Mouse (Mus musculus): ENCODE results near the gene Ncam1. TPM values are rescaled to one million over a fixed set of nuclear protein-coding genes. Genes with fewer than 3 reads are reported as not detected.

Ncam1 gene
- polyA plus RNA-seq, 1 experiment from 2014 or later = 29.8 TPM

DNA sequence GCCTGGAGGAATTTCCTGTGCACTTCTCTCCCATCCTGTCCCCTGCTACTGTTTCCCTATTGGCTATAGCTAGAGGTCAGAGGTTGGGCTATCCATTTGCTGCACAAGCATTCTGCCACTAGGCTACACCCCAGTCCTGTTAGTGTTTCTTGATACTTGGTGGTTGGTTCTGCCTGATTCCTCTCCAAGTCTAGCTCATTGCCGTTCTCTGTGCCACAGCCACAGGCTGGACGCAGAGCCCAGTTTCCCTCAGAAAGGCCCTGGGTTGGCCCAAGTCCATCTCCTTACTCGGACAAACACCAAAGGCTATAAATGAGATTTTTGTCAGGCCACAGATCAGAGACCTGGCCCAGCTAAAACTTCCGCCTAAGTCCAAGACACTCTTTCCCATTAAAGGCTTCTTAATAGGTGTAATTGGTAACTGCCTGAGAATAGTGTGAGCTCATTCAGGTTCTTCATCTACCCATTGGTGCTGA lies 140.3 kb downstream of the Ncam1 start:
- Histone ChIP-seq H3K27ac (no peak overlapping the region), H3K27me3 (ENCODE audit: insufficient read depth, poor library complexity, severe bottlenecking) (no peaks in the 10 kb centered on the region), H3K4me1 (no peaks in the 10 kb centered on the region), H3K9me3 (no peaks in the 10 kb centered on the region), H3K36me3 (no peaks in the 10 kb centered on the region), H3K4me3 (no peak overlapping the region)
- WGBS = 88% methylated on average over 4 of the region's 4 CpGs
- DNase-seq (ENCODE audit: low spot score) = no peak

DNA sequence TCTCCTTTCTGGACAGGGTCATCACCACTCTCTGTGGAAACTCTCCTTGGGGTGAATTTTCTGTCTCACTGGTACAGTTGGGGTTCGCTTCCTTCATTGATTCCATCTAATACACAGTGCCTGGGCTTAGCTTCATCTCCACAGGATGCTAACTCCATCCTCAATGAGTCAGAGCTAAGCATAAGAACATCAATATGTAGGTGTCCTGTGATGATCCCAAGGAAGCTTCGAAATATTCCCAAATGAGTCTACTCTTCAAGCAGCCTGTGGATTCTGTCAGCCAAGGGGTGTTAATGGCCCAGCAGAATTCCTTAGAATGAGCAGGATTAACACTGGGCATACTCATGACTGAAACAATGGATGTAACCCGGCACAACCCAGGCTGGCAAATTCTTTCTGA lies 144.3 kb downstream of the Ncam1 start:
- H3K4me1 ChIP-seq = no peaks in the 10 kb centered on the region
- H3K9me3 ChIP-seq = no peaks in the 10 kb centered on the region
- no peak overlapping the region for H3K27ac ChIP-seq
- H3K36me3 ChIP-seq = no peaks in the 10 kb centered on the region
- H3K4me3 ChIP-seq = no peak overlapping the region
- DNase-seq (ENCODE audit: low spot score) = no peak
- H3K27me3 ChIP-seq (ENCODE audit: insufficient read depth, poor library complexity, severe bottlenecking) = no peaks in the 10 kb centered on the region
- 86% methylated on average over 3 of the region's 3 CpGs for WGBS

DNA sequence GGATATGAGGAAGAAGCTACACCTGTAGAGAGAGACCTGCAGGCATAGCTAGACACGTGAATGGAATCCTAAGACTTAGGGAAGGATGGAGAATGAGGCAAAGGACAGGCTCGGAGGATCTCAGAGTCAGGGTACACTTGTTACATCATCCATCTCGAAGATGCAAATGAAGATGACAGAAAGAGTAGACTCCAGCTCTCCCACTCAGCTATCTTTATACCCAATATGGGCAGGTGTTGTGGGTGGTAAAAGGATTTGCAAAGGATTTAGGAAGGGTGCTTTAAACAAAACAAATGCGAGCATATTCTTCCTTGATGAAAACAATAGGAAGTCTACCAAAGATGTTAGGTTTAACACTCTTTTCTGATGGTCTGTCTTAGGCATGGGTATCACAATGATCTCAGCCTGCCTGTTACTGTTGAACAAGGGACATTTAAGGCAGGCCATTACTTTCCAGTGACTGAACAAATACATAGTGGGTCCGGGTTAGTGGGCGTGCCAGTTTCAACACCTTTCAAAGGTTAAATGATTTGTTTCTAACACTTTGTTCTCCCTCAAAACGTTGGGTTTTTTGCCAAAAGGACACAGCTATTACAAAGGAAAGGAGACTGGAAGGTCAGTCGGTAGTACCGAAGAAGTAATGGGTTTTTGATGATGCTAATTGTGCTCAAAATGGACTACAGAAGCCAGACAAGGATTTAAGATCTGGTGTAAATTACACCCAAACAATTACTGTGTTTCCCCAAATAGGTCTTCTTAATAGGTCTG lies 145.1 kb downstream of the Ncam1 start:
- Histone ChIP-seq H3K9me3 (no peaks in the 10 kb centered on the region), H3K27me3 (ENCODE audit: insufficient read depth, poor library complexity, severe bottlenecking) (no peaks in the 10 kb centered on the region), H3K4me1 (no peaks in the 10 kb centered on the region), H3K36me3 (no peaks in the 10 kb centered on the region), H3K4me3 (no peak overlapping the region), H3K27ac (no peak overlapping the region)
- WGBS = 80% methylated on average over 9 of the region's 9 CpGs
- DNase-seq (ENCODE audit: low spot score) = no peak

DNA sequence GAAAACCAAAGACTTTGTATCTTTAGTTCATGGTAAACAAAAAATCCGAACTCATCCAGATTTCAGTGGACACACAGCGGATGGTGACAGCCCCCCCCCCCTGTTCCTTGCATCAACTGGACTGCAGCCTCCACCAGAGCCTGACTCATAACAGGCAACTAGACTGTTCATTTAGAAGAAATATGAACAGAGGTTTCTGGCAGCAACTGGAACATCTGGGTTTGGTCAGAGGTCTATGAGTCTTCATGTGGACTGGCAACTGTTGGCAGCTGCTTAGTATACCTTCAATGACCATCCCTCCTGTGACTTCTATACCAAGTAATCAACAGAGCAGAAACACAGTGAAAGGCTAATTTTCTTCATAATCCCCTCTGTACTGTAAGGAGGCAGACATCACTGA lies 154.4 kb downstream of the Ncam1 start:
- Histone ChIP-seq H3K36me3 (no peaks in the 10 kb centered on the region), H3K4me3 (no peak overlapping the region), H3K27me3 (ENCODE audit: insufficient read depth, poor library complexity, severe bottlenecking) (no peaks in the 10 kb centered on the region), H3K9me3 (0 out of 2 replicates have a peak, but pooled peaks cover 8% of the 10 kb centered on the region), H3K4me1 (no peaks in the 10 kb centered on the region), H3K27ac (no peak overlapping the region)
- DNase-seq (ENCODE audit: low spot score) = no peak
- 88% methylated on average over 2 of the region's 2 CpGs for WGBS

DNA sequence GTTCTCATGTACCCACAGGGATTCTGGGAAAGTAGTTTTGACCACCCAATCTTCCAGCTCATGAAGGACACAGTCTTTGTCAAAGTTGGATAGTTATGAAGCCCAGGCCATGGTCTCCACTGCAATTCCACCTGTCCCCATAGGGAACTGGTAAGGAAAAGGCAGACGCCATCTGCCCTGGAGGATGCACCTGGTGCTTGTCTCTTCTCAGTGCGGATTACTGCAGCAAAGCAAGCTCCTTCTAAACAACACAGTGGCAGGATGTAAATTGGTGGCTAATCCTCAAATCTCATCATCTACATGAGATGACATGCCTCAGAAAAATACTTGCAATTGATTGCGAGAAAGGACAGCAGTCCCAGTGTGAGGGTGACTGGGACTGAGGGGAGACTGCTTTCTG lies 158.0 kb downstream of the Ncam1 start:
- Histone ChIP-seq H3K27me3 (ENCODE audit: insufficient read depth, poor library complexity, severe bottlenecking) (no peaks in the 10 kb centered on the region), H3K4me3 (no peak overlapping the region), H3K36me3 (no peaks in the 10 kb centered on the region), H3K9me3 (no peaks in the 10 kb centered on the region), H3K27ac (no peak overlapping the region), H3K4me1 (no peaks in the 10 kb centered on the region)
- no peak for DNase-seq (ENCODE audit: low spot score)
- 87% methylated on average over 3 of the region's 3 CpGs for WGBS

DNA sequence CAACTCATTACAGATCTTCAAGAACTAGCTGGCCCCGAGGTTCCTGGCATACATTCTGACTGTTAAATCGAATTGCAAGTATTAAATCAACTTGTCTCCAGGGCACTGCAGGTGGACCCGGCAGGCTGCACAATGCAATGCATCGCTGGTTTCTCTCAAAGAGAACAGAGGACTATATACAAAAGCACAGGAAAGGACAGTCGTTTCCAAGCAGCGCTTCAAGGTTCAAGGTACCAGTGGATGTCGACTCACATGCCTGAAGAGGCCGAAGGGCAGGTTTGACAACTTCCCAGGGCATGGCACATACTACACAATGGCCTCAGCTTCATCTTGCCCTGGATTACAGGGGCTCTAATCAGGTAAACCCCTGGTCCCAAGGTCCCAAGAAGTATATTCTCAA lies 158.6 kb downstream of the Ncam1 start:
- H3K4me3 ChIP-seq = no peak overlapping the region
- no peak for DNase-seq (ENCODE audit: low spot score)
- H3K27me3 ChIP-seq (ENCODE audit: insufficient read depth, poor library complexity, severe bottlenecking) = no peaks in the 10 kb centered on the region
- no peaks in the 10 kb centered on the region for H3K9me3 ChIP-seq
- H3K36me3 ChIP-seq = no peaks in the 10 kb centered on the region
- no peak overlapping the region for H3K27ac ChIP-seq
- 79% methylated on average over 8 of the region's 8 CpGs for WGBS
- no peaks in the 10 kb centered on the region for H3K4me1 ChIP-seq

DNA sequence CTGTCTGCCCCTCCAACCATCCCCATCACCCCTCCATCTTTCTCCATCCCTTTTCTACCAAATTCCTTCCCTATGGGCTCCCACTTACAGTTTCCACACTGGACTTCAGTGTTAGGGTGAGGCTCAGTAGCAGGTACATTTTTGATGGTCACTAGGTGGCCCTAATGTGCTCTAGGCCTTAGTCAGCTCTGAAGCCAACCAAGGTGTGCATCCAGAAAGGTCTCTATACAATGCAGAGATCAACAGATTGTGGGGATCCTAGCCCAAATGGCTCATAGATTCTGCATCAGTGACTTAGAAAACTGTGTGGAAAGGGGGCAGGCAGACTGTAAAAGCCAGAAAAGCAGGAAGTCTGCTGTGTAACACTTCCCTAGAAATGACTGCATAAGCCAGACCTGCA lies 160.8 kb downstream of the Ncam1 start:
- DNase-seq (ENCODE audit: low spot score) = no peak
- H3K4me3 ChIP-seq = no peak overlapping the region

DNA sequence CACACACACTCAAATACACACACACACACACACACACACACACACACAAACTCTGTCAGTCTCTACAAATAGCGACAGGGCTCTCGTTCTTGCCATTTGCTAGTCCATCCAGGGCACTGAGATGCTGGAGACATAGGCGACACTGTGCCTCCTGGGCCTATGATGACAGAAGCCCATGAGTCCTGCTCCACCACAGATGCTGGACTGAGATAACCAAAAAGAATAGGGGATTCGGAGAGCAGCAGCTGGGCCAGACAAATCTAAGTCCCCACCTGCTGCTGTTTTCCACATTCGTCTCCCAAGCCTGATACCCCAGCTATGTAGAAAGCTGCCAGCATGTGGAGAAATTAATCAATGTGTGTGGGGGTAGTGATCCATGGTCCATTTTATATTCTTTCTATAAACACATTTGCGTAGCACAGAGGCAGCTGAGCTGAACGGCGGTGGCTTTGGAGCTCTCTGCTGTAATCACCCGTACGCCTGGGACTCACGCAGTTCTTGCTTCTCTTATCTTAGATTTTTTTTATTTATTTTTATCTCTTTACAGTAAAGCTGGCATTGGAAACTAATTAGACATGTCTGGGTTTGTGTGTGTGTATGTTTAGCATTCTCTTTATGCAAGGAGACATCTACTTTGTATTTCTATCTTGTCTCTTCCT lies 162.9 kb downstream of the Ncam1 start:
- Histone ChIP-seq H3K36me3 (no peaks in the 10 kb centered on the region), H3K9me3 (no peaks in the 10 kb centered on the region), H3K27ac (no peak overlapping the region), H3K4me3 (no peak overlapping the region), H3K4me1 (no peaks in the 10 kb centered on the region), H3K27me3 (ENCODE audit: insufficient read depth, poor library complexity, severe bottlenecking) (no peaks in the 10 kb centered on the region)
- DNase-seq (ENCODE audit: low spot score) = no peak
- WGBS = 79% methylated on average over 11 of the region's 11 CpGs

More for the DNA sequence above, 160.8 kb downstream of the Ncam1 start:
- no peaks in the 10 kb centered on the region for H3K4me1 ChIP-seq
- no peaks in the 10 kb centered on the region for H3K36me3 ChIP-seq
- H3K27me3 ChIP-seq (ENCODE audit: insufficient read depth, poor library complexity, severe bottlenecking) = no peaks in the 10 kb centered on the region
- H3K9me3 ChIP-seq = no peaks in the 10 kb centered on the region
- no peak overlapping the region for H3K27ac ChIP-seq

DNA sequence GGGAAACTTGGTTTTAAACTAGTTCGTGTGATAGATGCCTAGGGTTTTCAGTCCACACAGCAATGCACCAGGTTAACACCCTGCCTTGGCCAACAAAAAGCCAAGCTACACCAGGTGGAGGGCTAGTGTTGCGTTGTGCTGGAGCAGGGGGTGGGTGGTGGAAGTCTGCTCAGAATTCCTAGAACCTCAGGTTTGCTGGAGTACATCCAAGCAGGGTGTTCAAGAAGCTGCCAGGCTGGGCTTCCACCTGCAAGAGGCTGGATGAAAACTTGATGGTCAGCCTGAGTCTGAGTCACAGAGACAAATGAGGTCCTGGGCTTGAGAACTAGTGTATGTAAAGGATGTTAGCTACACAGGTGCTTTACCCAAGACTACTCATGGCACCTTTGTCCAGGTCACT lies 166.1 kb downstream of the Ncam1 start:
- H3K4me3 ChIP-seq = no peak overlapping the region
- no peaks in the 10 kb centered on the region for H3K36me3 ChIP-seq
- H3K4me1 ChIP-seq = no peaks in the 10 kb centered on the region
- H3K27me3 ChIP-seq (ENCODE audit: insufficient read depth, poor library complexity, severe bottlenecking) = no peaks in the 10 kb centered on the region
- H3K27ac ChIP-seq = no peak overlapping the region
- no peak for DNase-seq (ENCODE audit: low spot score)
- no peaks in the 10 kb centered on the region for H3K9me3 ChIP-seq
- WGBS = 84% methylated on average over 2 of the region's 2 CpGs

DNA sequence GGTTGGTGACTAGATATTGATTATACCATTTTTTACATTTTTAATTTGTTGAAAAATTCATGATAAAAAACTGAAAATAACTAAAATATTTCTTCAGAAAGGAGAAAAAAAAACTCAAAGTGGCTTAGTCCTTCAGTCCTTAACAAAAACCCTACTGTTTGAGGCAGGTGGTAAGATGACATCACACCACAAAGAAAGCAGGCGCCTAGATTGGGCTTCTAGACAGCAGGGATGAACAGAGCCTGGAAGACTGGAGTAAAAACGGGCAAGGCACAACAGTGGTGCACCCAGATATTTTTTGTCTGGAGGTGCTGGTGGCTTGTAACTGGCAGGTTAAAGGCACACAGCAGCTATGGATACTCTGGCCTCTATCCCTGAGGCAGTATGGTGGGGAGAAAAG lies 168.4 kb downstream of the Ncam1 start:
- no peaks in the 10 kb centered on the region for H3K4me1 ChIP-seq
- H3K36me3 ChIP-seq = no peaks in the 10 kb centered on the region
- DNase-seq (ENCODE audit: low spot score) = no peak
- H3K27me3 ChIP-seq (ENCODE audit: insufficient read depth, poor library complexity, severe bottlenecking) = no peaks in the 10 kb centered on the region
- 70% methylated on average over 2 of the region's 2 CpGs for WGBS
- no peak overlapping the region for H3K4me3 ChIP-seq
- H3K27ac ChIP-seq = no peak overlapping the region
- H3K9me3 ChIP-seq = no peaks in the 10 kb centered on the region

DNA sequence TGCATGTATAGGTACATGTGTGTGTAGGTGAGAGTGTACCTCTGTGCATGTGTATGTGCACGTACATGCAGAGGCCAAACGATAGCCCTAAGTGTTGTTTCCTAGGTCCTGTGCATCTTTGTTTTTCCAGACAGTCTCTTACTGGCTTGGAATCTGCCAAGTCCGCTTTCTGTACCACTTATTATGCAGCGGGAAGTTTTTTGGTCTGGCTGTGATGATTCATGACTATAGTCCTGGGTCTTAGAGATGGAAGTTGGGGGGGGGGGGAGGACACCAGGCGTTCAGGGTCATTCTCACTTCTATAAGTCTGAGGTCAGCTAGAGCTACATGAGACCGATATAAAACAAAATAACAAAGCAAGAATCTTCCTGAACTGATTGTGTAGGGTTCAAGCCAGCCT lies 173.8 kb downstream of the Ncam1 start:
- Histone ChIP-seq H3K36me3 (no peaks in the 10 kb centered on the region), H3K4me1 (no peaks in the 10 kb centered on the region), H3K9me3 (no peaks in the 10 kb centered on the region), H3K4me3 (no peak overlapping the region), H3K27me3 (ENCODE audit: insufficient read depth, poor library complexity, severe bottlenecking) (no peaks in the 10 kb centered on the region), H3K27ac (no peak overlapping the region)
- no peak for DNase-seq (ENCODE audit: low spot score)
- 85% methylated on average over 6 of the region's 6 CpGs for WGBS

DNA sequence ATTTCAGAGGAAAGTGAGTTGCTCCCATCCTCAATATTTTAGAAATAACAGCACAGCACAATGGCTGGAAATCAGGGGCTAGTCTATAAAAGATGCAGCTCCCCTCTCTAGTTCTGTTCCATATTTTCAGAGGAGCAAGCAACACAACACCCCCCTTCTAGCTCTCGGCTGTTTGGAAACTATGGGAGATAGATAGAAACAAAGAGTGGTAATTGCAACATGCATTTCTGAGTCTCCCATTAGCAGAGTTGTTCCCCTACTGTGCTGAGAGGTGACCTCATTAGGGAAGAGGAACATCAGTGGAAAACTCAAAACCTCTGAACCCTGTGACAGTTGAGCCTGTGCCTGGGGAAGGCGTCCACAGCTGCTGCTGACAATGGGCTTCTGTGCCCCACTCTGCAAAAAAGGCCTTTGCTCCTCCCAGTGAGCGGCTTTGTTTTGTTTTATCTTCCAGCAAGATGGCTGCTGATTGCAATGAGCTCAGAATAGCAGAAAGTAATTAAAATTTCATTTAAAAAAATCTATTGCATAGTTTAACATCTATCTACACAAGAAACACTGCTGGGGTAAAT lies 174.7 kb downstream of the Ncam1 start:
- Histone ChIP-seq H3K27me3 (ENCODE audit: insufficient read depth, poor library complexity, severe bottlenecking) (no peaks in the 10 kb centered on the region), H3K4me3 (no peak overlapping the region), H3K9me3 (no peaks in the 10 kb centered on the region), H3K36me3 (no peaks in the 10 kb centered on the region), H3K27ac (no peak overlapping the region), H3K4me1 (no peaks in the 10 kb centered on the region)
- WGBS = 45% methylated on average over 3 of the region's 3 CpGs
- DNase-seq (ENCODE audit: low spot score) = no peak

DNA sequence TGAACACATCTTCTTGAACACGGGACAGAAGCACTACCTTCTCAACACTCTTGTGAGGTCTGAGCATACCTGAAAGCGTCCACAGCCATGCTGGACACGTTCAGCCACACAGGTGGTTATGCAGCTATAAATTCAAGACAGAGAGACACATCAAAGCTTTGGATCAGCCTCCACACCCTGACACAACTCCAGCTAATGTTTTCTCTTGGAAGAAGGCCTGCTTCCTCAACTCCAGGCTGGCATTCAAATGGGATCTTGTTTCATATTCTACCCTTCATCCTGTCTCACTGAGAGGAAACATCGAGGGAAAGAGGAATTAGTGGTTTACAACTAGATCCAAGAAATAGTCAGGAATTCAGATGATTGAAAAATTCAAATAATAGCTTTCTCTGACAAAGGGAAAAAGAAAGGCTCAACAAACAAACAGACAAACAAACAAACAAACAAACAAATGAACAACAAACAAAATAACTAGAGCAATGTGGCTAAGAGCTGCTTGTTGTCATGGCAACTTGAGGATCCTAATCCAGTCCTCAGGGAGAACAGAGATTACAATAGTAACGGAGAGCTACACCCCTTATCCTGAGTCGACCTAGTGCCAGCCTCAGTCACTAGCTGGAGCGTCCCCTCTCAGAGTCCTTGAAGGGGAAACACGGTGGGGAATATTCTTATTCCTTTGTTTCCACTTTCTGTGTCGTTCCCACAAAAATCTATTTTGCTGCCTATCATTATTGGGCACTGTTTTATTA lies 175.6 kb downstream of the Ncam1 start:
- Histone ChIP-seq H3K4me3 (no peak overlapping the region), H3K9me3 (no peaks in the 10 kb centered on the region), H3K27me3 (ENCODE audit: insufficient read depth, poor library complexity, severe bottlenecking) (no peaks in the 10 kb centered on the region), H3K27ac (no peak overlapping the region), H3K4me1 (no peaks in the 10 kb centered on the region), H3K36me3 (no peaks in the 10 kb centered on the region)
- 73% methylated on average over 9 of the region's 9 CpGs for WGBS
- no peak for DNase-seq (ENCODE audit: low spot score)
